Mouse (Mus musculus) liver, adult 2 months (tissue): ENCODE results near the gene Sarnp. TPM values are rescaled to one million over a fixed set of nuclear protein-coding genes. Genes with fewer than 3 reads are reported as not detected.

Experiments used
- DNase-seq: peaks from one replicate; pipeline ENCODE4 v3.0.0-alpha.2; 2011; ENCODE audit warnings: low read depth, low spot score; ENCODE audit errors: extremely low read depth
- H3K27ac ChIP-seq: fragments of 200-500 bp; replicated peaks from 2 replicates; pipeline ENCODE4 v1.5.1; 2012; ENCODE audit warnings: low read depth, mild to moderate bottlenecking, control low read depth, inconsistent platforms, low read length; ENCODE audit not compliant: insufficient read depth
- H3K27me3 ChIP-seq: fragments of 200-500 bp; 2 replicates; pipeline ENCODE4 v1.6.1; 2012; ENCODE audit warnings: mild to moderate bottlenecking, moderate library complexity, low read length, inconsistent platforms; ENCODE audit not compliant: control insufficient read depth, insufficient read depth
- H3K36me3 ChIP-seq: fragments of 200-500 bp; 2 replicates; pipeline ENCODE4 v1.6.1; 2012; ENCODE audit warnings: low read length, inconsistent platforms; ENCODE audit not compliant: control insufficient read depth, insufficient read depth
- H3K4me1 ChIP-seq: fragments of 200-500 bp; 2 replicates; pipeline ENCODE4 v1.6.1; 2011; ENCODE audit warnings: low read length; ENCODE audit not compliant: control insufficient read depth, insufficient read depth
- H3K4me3 ChIP-seq: fragments of 200-500 bp; 2 replicates; pipeline ENCODE4 v1.5.1; 2011; ENCODE audit warnings: low read depth, mild to moderate bottlenecking, control low read depth, low read length, moderate library complexity; ENCODE audit not compliant: insufficient read depth
- H3K79me2 ChIP-seq: fragments of 200-500 bp; 2 replicates; pipeline ENCODE4 v1.6.1; 2012; ENCODE audit warnings: inconsistent platforms, mild to moderate bottlenecking, low read length, moderate library complexity; ENCODE audit not compliant: control insufficient read depth, insufficient read depth
- H3K9ac ChIP-seq: fragments of 200-500 bp; 2 replicates; pipeline ENCODE4 v1.6.1; 2012; ENCODE audit warnings: low read depth, mild to moderate bottlenecking, control low read depth, inconsistent platforms, low read length
- CTCF ChIP-seq: fragments of 200-500 bp; IDR thresholded peaks from 2 replicates; pipeline ENCODE4 v1.5.1; 2011; ENCODE audit warnings: low read depth, low read length, control low read depth
- POLR2A ChIP-seq: fragments of 200-500 bp; IDR thresholded peaks from 2 replicates; pipeline ENCODE4 v1.6.1; 2011; ENCODE audit warnings: low read length, control low read depth; ENCODE audit not compliant: insufficient read depth; ENCODE audit errors: extremely low read depth
- WGBS: fragments of 180-500 bp; shearing (Covaris S2); methylation state at CpG from one replicate; pipeline ENCODE4 v1.1.7; 2018; 5-methylcytosine and 5-hydroxymethylcytosine counted together
- polyA plus RNA-seq: library from polyadenylated mRNA; depleted of rRNA; stranded (reverse); fragments of >200 nt; gene quantifications from 2 replicates; pipeline ENCODE4 v1.2.3, GENCODE M21; 2012
- total RNA-seq: library from RNA; depleted of rRNA; stranded (reverse); fragments of >200 nt; gene quantifications from 2 replicates; pipeline ENCODE4 v1.2.3, GENCODE M21; 2014

Sarnp gene
- total and polyA plus RNA-seq, 2 experiments: 6.7 to 25.8 TPM

DNA sequence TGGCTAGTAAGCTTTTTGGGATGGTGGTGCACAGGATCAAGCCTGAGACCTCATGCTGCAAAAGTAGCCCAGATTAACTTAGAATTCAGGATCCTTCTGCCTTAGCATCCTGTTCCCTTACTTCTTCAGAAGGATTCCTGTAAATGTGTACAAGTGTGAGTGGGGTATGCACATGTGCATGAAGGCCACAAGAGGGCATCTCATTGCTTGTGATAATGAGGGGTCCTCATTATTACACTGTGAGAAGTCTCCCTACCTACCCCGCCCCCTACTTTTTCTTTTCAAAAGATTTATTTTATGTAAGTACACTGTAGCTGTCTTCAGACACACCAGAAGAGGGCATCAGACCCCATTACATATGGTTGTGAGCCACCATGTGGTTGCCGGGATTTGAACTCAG, 98.4 kb downstream of the Sarnp start:
- peaks cover 7% of the 10 kb centered on the region for H3K4me1 ChIP-seq
- no peaks in the 10 kb centered on the region for H3K27me3 ChIP-seq
- 96% methylated on average over 2 of the region's 2 CpGs for WGBS
- H3K36me3 ChIP-seq: no peaks in the 10 kb centered on the region
- no peak overlapping the region for H3K4me3 ChIP-seq
- H3K27ac ChIP-seq: no peak overlapping the region
- H3K79me2 ChIP-seq: 0 out of 2 replicates have a peak, but pooled peaks cover 2% of the 10 kb centered on the region
- DNase-seq: no peak
- H3K9ac ChIP-seq: no peak overlapping the region
- TF ChIP-seq CTCF (no peak), POLR2A (no peak)

DNA sequence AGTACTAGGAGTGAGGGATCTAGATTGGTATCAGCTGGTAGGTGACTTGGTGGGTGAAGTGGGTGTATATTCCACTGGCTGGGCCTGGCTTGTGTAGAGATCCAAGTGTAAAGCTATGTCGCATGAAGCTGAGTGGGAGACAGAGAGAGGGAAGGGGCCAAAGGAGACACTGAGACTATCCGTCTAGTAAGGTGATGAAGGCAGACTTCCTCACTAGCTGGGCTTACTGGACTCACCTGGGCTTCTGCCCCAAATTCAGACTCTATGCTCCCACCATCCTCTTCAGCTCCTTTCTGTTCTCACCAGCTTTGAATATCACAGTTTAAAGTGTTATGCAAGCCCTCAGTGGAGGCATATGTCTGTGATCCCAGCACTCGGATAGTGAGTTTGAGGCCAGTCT, 99.5 kb downstream of the Sarnp start:
- no peak overlapping the region for H3K27ac ChIP-seq
- no peak overlapping the region for H3K9ac ChIP-seq
- H3K4me3 ChIP-seq: no peak overlapping the region
- TF ChIP-seq CTCF (no peak), POLR2A (no peak)
- 0 out of 2 replicates have a peak, but pooled peaks cover 2% of the 10 kb centered on the region for H3K79me2 ChIP-seq
- DNase-seq: no peak
- H3K27me3 ChIP-seq: no peaks in the 10 kb centered on the region
- H3K4me1 ChIP-seq: peaks cover 17% of the 10 kb centered on the region
- no peaks in the 10 kb centered on the region for H3K36me3 ChIP-seq
- WGBS: 97% methylated on average over 3 of the region's 3 CpGs

DNA sequence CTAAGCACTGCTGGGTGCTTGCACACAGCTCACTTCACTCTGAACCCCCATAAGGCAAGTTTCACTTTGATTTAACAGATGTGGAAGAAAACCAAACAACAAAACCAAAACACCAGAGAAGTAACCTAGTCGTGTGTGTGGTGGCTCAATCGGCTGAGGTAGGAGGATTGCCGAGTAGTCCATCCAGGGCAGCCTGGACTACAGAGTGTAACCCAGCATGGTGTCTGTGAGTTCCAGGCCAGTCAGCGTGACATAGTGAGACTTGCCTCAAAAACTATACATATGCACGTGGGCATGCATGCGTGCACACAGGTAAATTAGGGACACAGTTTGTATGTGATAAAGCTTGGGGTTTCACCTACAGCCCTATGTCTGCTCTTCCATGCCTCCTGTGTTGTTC, 100.3 kb downstream of the Sarnp start:
- Histone ChIP-seq H3K27me3 (no peaks in the 10 kb centered on the region), H3K79me2 (0 out of 2 replicates have a peak, but pooled peaks cover 2% of the 10 kb centered on the region), H3K4me3 (no peak overlapping the region), H3K36me3 (no peaks in the 10 kb centered on the region), H3K27ac (no peak overlapping the region), H3K9ac (no peak overlapping the region), H3K4me1 (peaks cover 24% of the 10 kb centered on the region)
- DNase-seq: no peak
- TF ChIP-seq CTCF: no peak
- TF ChIP-seq POLR2A: no peak
- WGBS: 81% methylated on average over 6 of the region's 6 CpGs

DNA sequence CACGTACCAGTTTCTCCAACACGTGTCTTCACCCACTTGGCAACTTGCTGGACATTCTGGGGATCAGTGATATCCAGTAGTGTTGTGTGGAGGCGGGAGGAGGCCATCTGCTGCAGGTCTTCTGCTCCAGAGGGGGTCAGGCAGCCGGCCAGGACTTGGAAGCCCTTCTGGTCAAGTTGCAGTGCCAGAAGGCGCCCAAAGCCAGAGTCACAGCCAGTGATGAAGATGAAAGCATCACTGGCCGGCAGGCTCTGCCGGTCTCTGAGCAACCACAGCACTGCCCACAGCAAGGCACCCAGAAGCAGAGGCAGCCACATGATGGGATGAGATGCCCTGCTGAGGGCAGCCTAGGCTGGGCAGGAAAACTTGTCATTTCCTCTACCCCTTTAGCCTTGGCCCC, 101.1 kb downstream of the Sarnp start:
- Histone ChIP-seq H3K4me1 (peaks cover 25% of the 10 kb centered on the region), H3K4me3 (no peak overlapping the region; the same call in 1 of the 2 replicates), H3K9ac (peak overlapping the region; percentile 15; the same call in 1 of the 2 replicates), H3K27ac (peak overlapping the region; percentile 78), H3K27me3 (no peaks in the 10 kb centered on the region), H3K79me2 (0 out of 2 replicates have a peak, but pooled peaks cover 2% of the 10 kb centered on the region), H3K36me3 (no peaks in the 10 kb centered on the region)
- no peak for TF ChIP-seq CTCF
- DNase-seq: no peak
- 38% methylated on average over 7 of the region's 7 CpGs for WGBS

DNA sequence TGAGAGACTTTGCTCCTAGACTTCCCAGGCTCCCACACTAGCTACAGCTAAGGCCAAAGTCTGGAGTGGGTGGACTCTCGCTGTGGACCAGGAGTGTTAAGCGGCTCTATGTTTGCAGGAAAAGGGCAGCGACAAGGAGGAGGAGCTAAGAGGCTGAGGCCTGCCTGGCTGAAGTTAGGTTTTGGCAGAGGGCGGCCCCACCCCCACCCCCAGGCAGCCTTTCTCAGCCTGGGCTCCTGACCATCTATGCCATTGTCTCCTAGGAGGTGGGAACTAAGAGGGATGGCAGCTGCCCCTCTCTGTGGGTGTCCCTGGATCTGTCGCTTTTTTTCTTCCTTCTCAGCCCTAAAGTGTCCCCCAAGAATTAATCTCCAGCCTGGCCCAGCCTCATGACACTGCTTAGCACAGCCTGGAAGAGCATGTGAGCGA, 102.1 kb downstream of the Sarnp start:
- peak; percentile 98 for DNase-seq
- H3K4me3 ChIP-seq: no peak overlapping the region
- WGBS: 20% methylated on average over 6 of the region's 6 CpGs
- H3K27me3 ChIP-seq: no peaks in the 10 kb centered on the region
- H3K9ac ChIP-seq: no peak overlapping the region
- TF ChIP-seq CTCF (no peak), POLR2A (no peak)
- no peaks in the 10 kb centered on the region for H3K36me3 ChIP-seq
- H3K79me2 ChIP-seq: 0 out of 2 replicates have a peak, but pooled peaks cover 2% of the 10 kb centered on the region
- H3K27ac ChIP-seq: peak overlapping the region; percentile 61
- peaks cover 29% of the 10 kb centered on the region for H3K4me1 ChIP-seq

DNA sequence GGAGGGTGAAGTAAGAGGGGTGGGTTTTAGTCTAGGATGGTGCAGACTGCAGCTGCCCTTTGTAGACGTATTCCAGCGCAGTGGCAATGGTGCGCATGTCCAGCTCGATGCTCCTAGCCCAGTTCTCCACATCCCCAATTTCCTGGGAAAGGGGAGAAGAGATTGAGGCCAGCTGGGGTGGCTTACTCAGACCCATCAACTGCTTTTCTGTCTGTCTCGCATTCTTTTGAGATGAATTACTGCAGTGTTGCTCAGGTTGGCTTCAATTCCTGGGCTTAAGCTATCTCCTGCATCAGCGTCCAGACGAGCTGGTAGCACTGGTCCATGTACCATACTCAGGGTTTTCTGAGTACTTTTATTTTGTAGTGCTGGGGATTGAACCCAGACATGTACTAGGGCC, 102.8 kb downstream of the Sarnp start:
- WGBS: 89% methylated on average over 7 of the region's 7 CpGs
- peak overlapping the region; percentile 61; the same call in 1 of the 2 replicates for H3K27ac ChIP-seq
- H3K4me1 ChIP-seq: peaks cover 30% of the 10 kb centered on the region
- H3K9ac ChIP-seq: no peak overlapping the region
- H3K36me3 ChIP-seq: no peaks in the 10 kb centered on the region
- TF ChIP-seq POLR2A (no peak), CTCF (no peak)
- no peaks in the 10 kb centered on the region for H3K27me3 ChIP-seq
- no peak for DNase-seq
- H3K4me3 ChIP-seq: no peak overlapping the region
- H3K79me2 ChIP-seq: 0 out of 2 replicates have a peak, but pooled peaks cover 2% of the 10 kb centered on the region
